Mouse (Mus musculus) embryonic facial prominence, embryonic 10.5 days (tissue): ENCODE data around the gene Tmf1. TPM values are rescaled to one million over a fixed set of nuclear protein-coding genes. Genes with fewer than 3 reads are reported as not detected.

Source experiments
- DNase-seq: peaks from one replicate; pipeline ENCODE4 v3.0.0-alpha.2; 2017; ENCODE audit warnings: low spot score
- H3K27ac ChIP-seq: fragments of 300-500 bp; sonication (generic); replicated peaks from 2 replicates; pipeline ENCODE4 v1.5.1; 2016; ENCODE audit warnings: mild to moderate bottlenecking
- H3K27me3 ChIP-seq: fragments of 300-500 bp; sonication (generic); replicated peaks from 2 replicates; pipeline ENCODE4 v1.6.1; 2016; ENCODE audit warnings: low read depth, mild to moderate bottlenecking; ENCODE audit not compliant: poor library complexity, severe bottlenecking
- H3K36me3 ChIP-seq: fragments of 300-500 bp; sonication (generic); replicated peaks from 2 replicates; pipeline ENCODE4 v1.6.1; 2016; ENCODE audit warnings: mild to moderate bottlenecking, moderate library complexity
- H3K4me1 ChIP-seq: fragments of 300-500 bp; sonication (generic); 2 replicates; pipeline ENCODE4 v1.6.1; 2016
- H3K4me3 ChIP-seq: fragments of 300-500 bp; sonication (generic); 2 replicates; pipeline ENCODE4 v1.5.1; 2016; ENCODE audit warnings: mild to moderate bottlenecking, moderate library complexity
- H3K9me3 ChIP-seq: fragments of 300-500 bp; sonication (generic); 2 replicates; pipeline ENCODE4 v1.6.1; 2016; ENCODE audit warnings: mild to moderate bottlenecking
- WGBS: fragments of 180-500 bp; shearing (Covaris S2); methylation state at CpG from one replicate; pipeline ENCODE4 v1.1.7; 2016; 5-methylcytosine and 5-hydroxymethylcytosine counted together
- polyA plus RNA-seq: library from polyadenylated mRNA; unstranded; fragments of >200 nt; fragmentation: Nextera tagmentation; extraction: Ambion mirVana; gene quantifications from 2 replicates; pipeline ENCODE4 v1.2.1, GENCODE M21; 2016

Tmf1 gene
- polyA plus RNA-seq, 1 experiment from 2014 or later: 30.1 TPM

- Histone ChIP-seq H3K36me3 (peaks cover 11% of the 10 kb centered on the region), H3K4me3 (peak overlapping the region; percentile 69), H3K9me3 (no peaks in the 10 kb centered on the region), H3K27me3 (peaks cover 11% of the 10 kb centered on the region; the same call in 1 of the 2 replicates), H3K4me1 (peaks cover 30% of the 10 kb centered on the region), H3K27ac (peak overlapping the region; percentile 73)
- peak; percentile 23 for DNase-seq
- 3% methylated on average over 22 of the region's 22 CpGs for WGBS
Measured at GRCm38 (mm10) chr6:97210962-97211601, 32.2 kb upstream of the Tmf1 start.

DNA sequence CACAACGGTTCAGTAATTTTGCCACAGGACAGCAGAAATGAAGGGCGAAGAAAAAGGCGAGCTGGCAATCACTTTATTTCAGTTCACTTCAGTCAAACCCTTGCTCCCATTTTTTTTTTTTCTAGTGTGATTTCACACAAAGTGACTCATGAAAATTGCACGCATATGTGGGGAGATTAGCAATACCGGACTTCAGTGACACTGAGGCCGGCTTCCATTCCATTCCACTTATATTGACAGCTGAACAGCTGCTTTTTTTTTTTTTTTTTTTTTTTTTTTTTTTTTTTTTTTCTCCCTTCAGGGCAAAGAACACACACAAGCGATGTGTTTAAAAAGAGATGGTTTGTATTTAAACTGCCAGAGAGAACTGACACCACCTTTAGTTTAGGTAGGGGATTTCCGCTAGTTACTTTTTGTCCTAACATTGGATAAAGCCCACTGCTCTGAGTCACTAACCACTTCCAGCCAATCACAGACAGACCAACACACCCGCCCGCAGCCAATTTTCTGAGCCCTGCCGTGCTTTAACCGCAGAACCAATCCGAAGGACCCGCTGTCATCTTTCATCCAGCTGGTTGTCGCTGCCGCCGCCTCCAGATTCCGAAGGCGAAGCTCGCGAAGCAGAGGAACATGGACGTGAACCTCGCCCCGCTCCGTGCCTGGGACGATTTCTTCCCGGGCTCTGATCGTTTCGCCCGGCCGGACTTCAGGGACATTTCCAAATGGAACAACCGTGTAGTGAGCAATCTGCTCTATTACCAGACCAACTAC is 31.5 kb upstream of the Tmf1 start, which contains the start of gene Arl6ip5:
Gene Arl6ip5 (plus strand): TSS at position 499 of the 771 bp plus-strand sequence.
- Histone ChIP-seq H3K4me3 (peak within 1 kb of the TSS; percentile 69), H3K36me3 (peaks cover 10% of the 10 kb centered on the region), H3K27me3 (peaks cover 11% of the 10 kb centered on the region; the same call in 1 of the 2 replicates), H3K4me1 (peaks cover 33% of the 10 kb centered on the region), H3K27ac (peak within 1 kb of the TSS; percentile 73), H3K9me3 (no peaks in the 10 kb centered on the region)
- DNase-seq: peak; percentile 92
- WGBS: 9% methylated on average over 32 of the region's 32 CpGs

DNA sequence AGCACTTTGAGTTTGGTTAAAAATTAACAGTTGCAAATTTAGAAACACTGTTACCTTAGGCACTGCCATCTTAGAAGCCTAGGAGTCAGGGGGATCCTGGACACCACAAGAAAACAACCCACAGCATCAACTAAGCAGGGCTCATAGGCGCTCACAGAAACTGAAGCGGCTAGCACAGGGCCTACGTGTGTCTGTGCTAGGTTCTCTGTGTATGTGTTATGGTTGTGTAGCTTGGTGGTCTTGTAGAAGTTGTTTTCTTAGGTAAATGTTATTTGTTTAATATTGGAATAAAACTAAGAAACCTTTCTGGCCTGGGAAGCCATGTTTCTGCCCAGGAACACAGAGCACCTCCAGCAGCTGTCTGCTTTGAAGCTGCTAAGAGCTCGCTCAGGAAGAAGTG is 30.8 kb upstream of the Tmf1 start:
- Histone ChIP-seq H3K9me3 (no peaks in the 10 kb centered on the region), H3K36me3 (peaks cover 4% of the 10 kb centered on the region), H3K27ac (0 out of 2 replicates have a peak overlapping the region, but pooled peaks have one; percentile 10), H3K4me1 (peaks cover 33% of the 10 kb centered on the region), H3K27me3 (peaks cover 11% of the 10 kb centered on the region; the same call in 1 of the 2 replicates), H3K4me3 (no peak overlapping the region)
- no peak for DNase-seq
- WGBS: 82% methylated on average over 4 of the region's 4 CpGs

DNA sequence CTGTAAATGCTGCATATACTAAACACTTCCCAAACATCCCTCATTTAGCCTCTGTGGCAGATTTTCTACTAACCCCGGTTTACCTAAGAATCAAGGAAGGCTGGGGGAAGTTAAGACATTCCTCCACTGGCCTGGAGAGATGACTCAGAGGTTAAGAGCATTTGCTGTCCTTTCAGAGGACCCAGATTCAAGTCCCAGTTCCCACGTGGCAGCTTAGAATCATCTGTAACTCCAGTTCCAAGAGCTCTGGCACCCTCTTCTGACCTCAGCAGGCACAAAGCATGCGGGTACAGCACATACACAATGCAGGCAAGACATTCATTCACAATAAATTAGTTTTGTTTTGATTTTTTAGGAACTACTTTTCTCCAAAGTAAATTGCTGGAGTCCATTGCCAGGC is 30.3 kb upstream of the Tmf1 start:
- no peak for DNase-seq

GRCm38 (mm10) chr6:97208406-97208805 is 29.5 kb upstream of the Tmf1 start:
- H3K4me1 ChIP-seq: peaks cover 43% of the 10 kb centered on the region
- H3K4me3 ChIP-seq: no peak overlapping the region
- peaks cover 11% of the 10 kb centered on the region; the same call in 1 of the 2 replicates for H3K27me3 ChIP-seq
- no peak for DNase-seq
- no peak overlapping the region for H3K27ac ChIP-seq
- no peaks in the 10 kb centered on the region for H3K9me3 ChIP-seq
- no peaks in the 10 kb centered on the region for H3K36me3 ChIP-seq
- 27% methylated on average over 3 of the region's 3 CpGs for WGBS

More for the DNA sequence above, 30.3 kb upstream of the Tmf1 start:
- WGBS: 45% methylated on average over 3 of the region's 3 CpGs
- H3K27ac ChIP-seq: no peak overlapping the region
- H3K36me3 ChIP-seq: no peaks in the 10 kb centered on the region
- no peaks in the 10 kb centered on the region for H3K9me3 ChIP-seq
- H3K4me1 ChIP-seq: peaks cover 38% of the 10 kb centered on the region
- H3K4me3 ChIP-seq: no peak overlapping the region
- H3K27me3 ChIP-seq: peaks cover 11% of the 10 kb centered on the region; the same call in 1 of the 2 replicates

DNA sequence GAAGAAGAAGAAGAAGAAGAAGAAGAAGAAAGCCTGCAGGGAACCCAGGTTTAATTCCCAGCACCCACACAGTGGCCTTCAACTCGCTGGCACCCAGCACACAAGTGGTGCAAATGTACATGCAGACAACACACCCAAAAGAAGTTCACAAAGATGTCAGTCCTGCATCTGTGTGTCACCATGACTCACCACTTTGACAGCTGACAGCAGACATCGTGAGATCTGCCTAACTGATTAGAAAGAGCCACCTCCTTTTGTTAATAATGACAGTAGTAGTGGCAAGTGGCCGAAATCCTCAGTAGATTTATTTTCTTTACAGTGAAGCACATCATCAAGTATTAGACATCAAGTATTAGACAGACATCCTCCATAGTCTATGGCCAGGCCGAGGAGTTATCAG is 28.2 kb upstream of the Tmf1 start:
- H3K4me1 ChIP-seq: peaks cover 43% of the 10 kb centered on the region
- WGBS: 83% methylated on average over 4 of the region's 4 CpGs
- H3K27ac ChIP-seq: no peak overlapping the region
- no peak overlapping the region for H3K4me3 ChIP-seq
- no peaks in the 10 kb centered on the region for H3K9me3 ChIP-seq
- no peak for DNase-seq
- peaks cover 9% of the 10 kb centered on the region; the same call in 1 of the 2 replicates for H3K27me3 ChIP-seq
- peaks cover 2% of the 10 kb centered on the region; the same call in 1 of the 2 replicates for H3K36me3 ChIP-seq

DNA sequence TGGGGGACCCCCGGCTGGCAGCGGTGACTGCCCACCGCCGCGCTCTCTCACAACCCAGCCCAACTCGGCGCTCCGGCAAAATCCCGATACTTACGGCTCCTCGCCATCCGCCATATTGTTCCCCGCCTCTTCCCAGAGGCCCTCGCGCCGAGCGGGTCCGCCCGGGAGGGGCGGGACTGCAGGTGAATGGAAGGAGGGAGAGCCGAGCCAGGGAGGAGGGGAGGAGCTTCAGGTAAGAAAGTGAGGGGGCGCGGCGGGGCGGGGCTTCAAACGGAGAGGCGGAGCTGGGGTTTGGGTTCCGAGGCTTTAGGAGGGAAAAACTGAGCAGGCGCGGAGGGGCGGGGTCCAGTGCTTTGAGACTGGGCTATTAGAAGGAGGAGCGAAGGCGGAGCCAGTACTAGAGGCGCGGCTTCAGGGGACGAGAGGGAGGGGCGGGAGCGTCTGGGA is 26.5 kb upstream of the Tmf1 start, which contains the start of gene Uba3:
Gene Uba3 (minus strand): TSS at position 209 of the 447 bp plus-strand sequence.
- H3K4me1 ChIP-seq: peaks cover 31% of the 10 kb centered on the region
- no peaks in the 10 kb centered on the region for H3K27me3 ChIP-seq
- DNase-seq: peak; percentile 100
- peaks cover 15% of the 10 kb centered on the region for H3K36me3 ChIP-seq
- under 1% methylated on average over 38 of the region's 38 CpGs for WGBS
- H3K27ac ChIP-seq: peak within 1 kb of the TSS; percentile 98
- no peaks in the 10 kb centered on the region for H3K9me3 ChIP-seq
- peak within 1 kb of the TSS; percentile 91 for H3K4me3 ChIP-seq

GRCm38 (mm10) chr6:97204952-97205351 is 26.0 kb upstream of the Tmf1 start:
- WGBS: under 1% methylated on average over 16 of the region's 16 CpGs
- peaks cover 20% of the 10 kb centered on the region for H3K36me3 ChIP-seq
- DNase-seq: peak; percentile 57

DNA sequence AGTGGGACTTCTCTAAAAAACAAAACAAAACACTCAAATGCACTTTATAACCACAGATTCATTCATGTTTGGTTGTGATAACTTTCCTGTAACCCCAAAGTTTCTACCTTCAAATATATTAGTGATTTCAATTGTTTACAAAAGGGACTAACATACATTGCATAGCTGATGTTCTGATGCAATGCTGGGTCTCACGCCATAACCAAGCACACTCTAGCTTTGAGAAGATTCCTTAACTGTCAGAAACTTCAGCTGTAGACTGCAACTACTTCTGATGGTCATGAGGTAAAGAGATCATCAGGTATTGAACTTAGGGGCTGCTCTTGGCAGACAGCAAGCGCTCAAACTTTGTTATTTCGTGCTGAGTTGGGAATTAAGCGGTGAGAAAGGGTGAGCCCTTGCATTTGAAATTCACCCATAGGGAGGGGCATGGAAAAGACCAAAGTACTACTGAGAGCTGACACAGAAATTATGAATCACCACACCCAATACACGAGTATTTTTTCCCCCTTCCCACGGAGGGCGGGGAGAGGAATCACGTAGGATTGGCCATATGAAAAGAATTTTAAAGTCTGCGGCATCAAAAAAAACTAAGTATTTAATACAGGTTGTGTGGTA is 25.4 kb upstream of the Tmf1 start:
- 24% methylated on average over 9 of the region's 9 CpGs for WGBS
- no peak for DNase-seq
- H3K27ac ChIP-seq: peak overlapping the region; percentile 98

More at GRCm38 (mm10) chr6:97204952-97205351, 26.0 kb upstream of the Tmf1 start:
- H3K4me3 ChIP-seq: peak overlapping the region; percentile 91
- H3K4me1 ChIP-seq: peaks cover 29% of the 10 kb centered on the region
- no peaks in the 10 kb centered on the region for H3K9me3 ChIP-seq
- H3K27me3 ChIP-seq: no peaks in the 10 kb centered on the region
- peak overlapping the region; percentile 98 for H3K27ac ChIP-seq

GRCm38 (mm10) chr6:97202477-97202876 is 23.6 kb upstream of the Tmf1 start:
- Histone ChIP-seq H3K9me3 (no peaks in the 10 kb centered on the region), H3K27ac (no peak overlapping the region), H3K27me3 (no peaks in the 10 kb centered on the region), H3K36me3 (peaks cover 36% of the 10 kb centered on the region), H3K4me1 (peaks cover 17% of the 10 kb centered on the region), H3K4me3 (no peak overlapping the region)
- no peak for DNase-seq
- 96% methylated on average over 3 of the region's 3 CpGs for WGBS

More for the DNA sequence above, 25.4 kb upstream of the Tmf1 start:
- Histone ChIP-seq H3K4me1 (peaks cover 25% of the 10 kb centered on the region), H3K9me3 (no peaks in the 10 kb centered on the region), H3K27me3 (no peaks in the 10 kb centered on the region), H3K4me3 (peak overlapping the region; percentile 91), H3K36me3 (peaks cover 21% of the 10 kb centered on the region)

DNA sequence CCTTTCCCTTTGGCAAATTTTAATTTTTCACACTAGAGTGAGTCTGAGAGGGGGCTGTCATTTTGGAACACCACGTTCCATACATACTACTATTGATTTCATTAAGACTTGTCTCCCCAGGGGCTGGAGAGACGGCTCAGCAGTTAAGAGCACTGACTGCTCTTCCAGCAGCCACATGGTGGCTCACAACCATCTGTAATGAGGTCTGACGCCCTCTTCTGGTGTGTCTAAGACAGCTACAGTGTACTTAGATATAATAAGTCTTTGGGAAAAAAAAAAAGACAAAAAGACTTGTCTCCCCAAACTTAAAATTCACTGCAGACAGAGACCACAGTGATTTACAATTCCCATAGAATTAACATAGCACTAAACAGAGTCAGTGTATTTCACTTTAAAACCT is 21.5 kb upstream of the Tmf1 start:
- 61% methylated on average over 3 of the region's 3 CpGs for WGBS
- Histone ChIP-seq H3K27me3 (no peaks in the 10 kb centered on the region), H3K36me3 (peaks cover 56% of the 10 kb centered on the region), H3K4me3 (no peak overlapping the region), H3K27ac (no peak overlapping the region), H3K9me3 (no peaks in the 10 kb centered on the region), H3K4me1 (peaks cover 13% of the 10 kb centered on the region)
- DNase-seq: no peak

DNA sequence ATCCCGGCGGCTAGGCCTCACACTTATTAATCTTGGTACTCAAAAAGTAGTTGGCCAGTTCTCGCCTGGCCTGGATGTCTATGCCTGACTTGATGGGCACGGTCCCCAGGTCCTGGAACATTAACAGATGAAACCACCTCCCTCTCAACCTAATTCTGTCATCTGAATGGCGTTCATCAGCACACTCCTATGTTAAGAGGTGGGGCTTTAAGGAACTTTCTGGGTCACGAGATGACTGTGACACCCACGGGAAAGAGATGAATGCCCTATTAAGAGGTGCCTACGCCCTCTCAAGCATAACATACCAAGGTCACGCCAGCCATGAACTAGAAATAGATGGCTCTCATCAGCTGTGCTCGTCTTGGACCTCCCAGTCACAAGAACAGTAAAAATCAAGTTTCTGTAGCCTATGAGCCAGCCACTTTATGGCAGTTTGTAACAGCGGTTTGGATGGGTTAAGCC is 476 bp upstream of the Tmf1 start:
- no peaks in the 10 kb centered on the region for H3K27me3 ChIP-seq
- WGBS: 11% methylated on average over 11 of the region's 11 CpGs
- peaks cover 22% of the 10 kb centered on the region for H3K4me1 ChIP-seq
- H3K9me3 ChIP-seq: no peaks in the 10 kb centered on the region
- H3K27ac ChIP-seq: peak overlapping the region; percentile 94
- H3K36me3 ChIP-seq: peaks cover 45% of the 10 kb centered on the region
- H3K4me3 ChIP-seq: peak overlapping the region; percentile 95
- no peak for DNase-seq
